Mouse (Mus musculus): ENCODE measurements around the gene Zfp143.

DNA sequence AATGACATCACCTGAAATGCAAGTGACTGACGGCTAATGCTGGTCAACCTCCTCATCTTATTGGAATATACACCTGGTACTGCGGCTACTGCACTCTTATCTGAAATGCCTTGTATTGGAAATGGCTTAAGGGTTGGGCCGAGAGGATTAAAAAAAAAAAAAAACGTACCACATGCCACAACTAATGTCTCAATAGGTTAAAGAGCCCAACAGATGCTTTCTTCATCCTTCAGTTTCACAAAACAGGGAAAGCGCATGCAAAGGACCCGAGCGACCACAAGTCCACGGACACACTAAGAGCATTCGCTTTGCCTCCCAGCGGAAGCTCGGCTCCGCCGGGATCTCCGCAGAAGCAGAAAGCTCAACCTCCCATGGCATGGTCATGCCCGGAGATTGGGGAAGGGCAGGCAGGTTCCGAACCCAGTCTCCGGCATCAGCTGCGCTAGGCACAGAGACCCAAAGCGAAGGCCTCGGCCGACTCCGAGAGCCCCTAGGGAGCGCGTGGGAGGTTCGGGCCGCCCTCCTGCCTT, 283 bp upstream of the Zfp143 start:
- TF ChIP-seq CTCF (IDR thresholded peaks at IDR 0.05; ENCODE audit: low read depth) (no peak), EP300 (optimal IDR thresholded peaks at IDR 0.05) (no peak)

Measured in stomach, postnatal 0 days (tissue).